Mouse (Mus musculus) liver, postnatal 0 days (tissue): ENCODE data around the gene Fcgr3. TPM values are rescaled to one million over a fixed set of nuclear protein-coding genes. Genes with fewer than 3 reads are reported as not detected.
A peak's percentile ranks its signal among the peaks of the same experiment; 100 is the strongest.
"Not testable (repeated sequence)": the region's sequence is repeated elsewhere in the genome, so short reads cannot be mapped to it uniquely, and the experiment has no call there.

Experiments used
- ATAC-seq: fragments of 200-750 bp; cut with Nextera tagmentation; 2 replicates; pipeline ENCODE4 v1.8.0; 2017; ENCODE audit warnings: mild to moderate bottlenecking, moderate library complexity
- DNase-seq: peaks from one replicate; pipeline ENCODE4 v3.0.0-alpha.2; 2016
- H3K27ac ChIP-seq: fragments of 300-500 bp; sonication (generic); 2 replicates; pipeline ENCODE4 v1.5.1; 2014; ENCODE audit warnings: antibody characterized with exemption, moderate library complexity, mild to moderate bottlenecking, low read depth
- H3K27me3 ChIP-seq: fragments of 300-500 bp; sonication (generic); 2 replicates; pipeline ENCODE4 v1.6.1; 2014; ENCODE audit warnings: low read length, control low read depth, mixed read lengths; ENCODE audit not compliant: insufficient read depth
- H3K36me3 ChIP-seq: fragments of 300-500 bp; sonication (generic); replicated peaks from 2 replicates; pipeline ENCODE4 v1.6.1; 2014; ENCODE audit warnings: mild to moderate bottlenecking, control low read depth, low read length, moderate library complexity, mixed read lengths; ENCODE audit not compliant: insufficient read depth
- H3K4me1 ChIP-seq: fragments of 300-500 bp; sonication (generic); 2 replicates; pipeline ENCODE4 v1.6.1; 2014; ENCODE audit warnings: antibody characterized with exemption, mild to moderate bottlenecking, control low read depth; ENCODE audit not compliant: insufficient read depth
- H3K4me2 ChIP-seq: fragments of 300-500 bp; sonication (generic); 2 replicates; pipeline ENCODE4 v1.6.1; 2014; ENCODE audit warnings: low read depth, mild to moderate bottlenecking, low read length, moderate library complexity, mixed read lengths
- H3K4me3 ChIP-seq: fragments of 300-500 bp; sonication (generic); 2 replicates; pipeline ENCODE4 v1.5.1; 2014; ENCODE audit warnings: low read depth, low read length
- H3K9ac ChIP-seq: fragments of 300-500 bp; sonication (generic); replicated peaks from 2 replicates; pipeline ENCODE4 v1.6.1; 2014; ENCODE audit warnings: mild to moderate bottlenecking, moderate library complexity
- H3K9me3 ChIP-seq: fragments of 300-500 bp; sonication (generic); 2 replicates; pipeline ENCODE4 v1.6.1; 2016; ENCODE audit warnings: mild to moderate bottlenecking, control low read depth, low read length, mixed read lengths
- CTCF ChIP-seq: sonication (generic); IDR thresholded peaks from 2 replicates; pipeline ENCODE4 v1.5.1; 2016; ENCODE audit warnings: antibody characterized with exemption, low read depth
- EP300 ChIP-seq: IDR thresholded peaks from 2 replicates; pipeline ENCODE4 v1.6.1; 2016; ENCODE audit warnings: antibody characterized with exemption, low read depth, mild to moderate bottlenecking
- WGBS: fragments of 180-500 bp; shearing (Covaris S2); extraction: QIAGEN DNeasy Blood & Tissue Kit; methylation state at CpG from one replicate; pipeline ENCODE4 v1.1.7; 2014; ENCODE audit not compliant: insufficient replicate concordance; 5-methylcytosine and 5-hydroxymethylcytosine counted together
- polyA plus RNA-seq: library from polyadenylated mRNA; unstranded; fragments of >200 nt; fragmentation: Nextera tagmentation; extraction: Ambion mirVana; gene quantifications from 2 replicates; pipeline ENCODE4 v1.2.1, GENCODE M21; 2015

Gene Fcgr3
- polyA plus RNA-seq, 1 experiment from 2014 or later = 41.8 TPM

GRCm38 (mm10) chr1:171089891-171090290, 25.2 kb upstream of the Fcgr3 start:
- no peak for TF ChIP-seq CTCF
- no peak for TF ChIP-seq EP300
- no peak for DNase-seq
- no peak for ATAC-seq
- Histone ChIP-seq H3K9ac (no peak overlapping the region), H3K4me2 (no peak overlapping the region), H3K4me1 (peaks cover 15% of the 10 kb centered on the region), H3K36me3 (no peaks in the 10 kb centered on the region), H3K27me3 (peaks cover 20% of the 10 kb centered on the region), H3K4me3 (no peak overlapping the region), H3K9me3 (no peaks in the 10 kb centered on the region), H3K27ac (no peak overlapping the region)
- WGBS = 96% methylated on average over 1 of the region's 1 CpGs

GRCm38 (mm10) chr1:171088237-171088869, 23.6 kb upstream of the Fcgr3 start:
- H3K4me3 ChIP-seq, H3K27ac ChIP-seq, H3K36me3 ChIP-seq, H3K9me3 ChIP-seq, H3K9ac ChIP-seq, ATAC-seq: not testable (repeated sequence)
- 4% methylated on average over 10 of the region's 10 CpGs for WGBS
- H3K27me3 ChIP-seq = peaks cover 20% of the 10 kb centered on the region
- peak; percentile 29 for DNase-seq
- H3K4me1 ChIP-seq = peaks cover 15% of the 10 kb centered on the region
- 0 out of 2 replicates have a peak overlapping the region, but pooled peaks have one; percentile 26 for H3K4me2 ChIP-seq

- Histone ChIP-seq H3K27me3 (peaks cover 22% of the 10 kb centered on the region), H3K36me3 (no peaks in the 10 kb centered on the region), H3K4me1 (peaks cover 15% of the 10 kb centered on the region), H3K9ac (no peak overlapping the region), H3K4me2 (peak overlapping the region; percentile 60), H3K4me3 (peak overlapping the region; percentile 34), H3K9me3 (no peaks in the 10 kb centered on the region), H3K27ac (no peak overlapping the region)
- TF ChIP-seq CTCF (no peak), EP300 (no peak)
- WGBS = under 1% methylated on average over 26 of the region's 26 CpGs
- no peak for DNase-seq
- no peak for ATAC-seq
These were observed 21.0 kb upstream of the Fcgr3 start for GRCm38 (mm10) chr1:171085718-171086117.

GRCm38 (mm10) chr1:171081512-171082231, 16.9 kb upstream of the Fcgr3 start:
- not testable (repeated sequence) for H3K9ac ChIP-seq, H3K4me2 ChIP-seq
- ATAC-seq = peak; percentile 6

GRCm38 (mm10) chr1:171079825-171080224, 15.1 kb upstream of the Fcgr3 start:
- WGBS = no CpG with 5 or more reads among the region's 43 CpGs

More at GRCm38 (mm10) chr1:171081512-171082231, 16.9 kb upstream of the Fcgr3 start:
- 28% methylated on average over 9 of the region's 17 CpGs for WGBS
- peaks cover 28% of the 10 kb centered on the region for H3K27me3 ChIP-seq
- H3K36me3 ChIP-seq, H3K4me1 ChIP-seq, H3K4me3 ChIP-seq, H3K27ac ChIP-seq, H3K9me3 ChIP-seq, DNase-seq: not testable (repeated sequence)

GRCm38 (mm10) chr1:171079345-171079744, 14.6 kb upstream of the Fcgr3 start:
- H3K4me1 ChIP-seq, H3K9me3 ChIP-seq, H3K36me3 ChIP-seq, H3K4me3 ChIP-seq, DNase-seq, H3K4me2 ChIP-seq, H3K9ac ChIP-seq, H3K27ac ChIP-seq: not testable (repeated sequence)
- ATAC-seq = peak; percentile 77
- 0% methylated on average over 1 of the region's 35 CpGs for WGBS
- peaks cover 15% of the 10 kb centered on the region for H3K27me3 ChIP-seq

More at GRCm38 (mm10) chr1:171079825-171080224, 15.1 kb upstream of the Fcgr3 start:
- H3K27me3 ChIP-seq = peaks cover 15% of the 10 kb centered on the region
- ATAC-seq = peak; percentile 73
- not testable (repeated sequence) for H3K4me2 ChIP-seq, H3K9ac ChIP-seq, H3K4me1 ChIP-seq, H3K36me3 ChIP-seq, DNase-seq, H3K4me3 ChIP-seq, H3K27ac ChIP-seq, H3K9me3 ChIP-seq

- not testable (repeated sequence) for H3K9ac ChIP-seq, ATAC-seq, DNase-seq, H3K4me1 ChIP-seq, H3K4me2 ChIP-seq, H3K4me3 ChIP-seq, H3K27ac ChIP-seq, H3K36me3 ChIP-seq, H3K9me3 ChIP-seq
- 24% methylated on average over 11 of the region's 12 CpGs for whole genome bisulfite sequencing
- peaks cover 20% of the 10 kb centered on the region for H3K27me3 ChIP-seq
These were observed 13.7 kb upstream of the Fcgr3 start for GRCm38 (mm10) chr1:171078419-171078818.

GRCm38 (mm10) chr1:171077955-171078354, 13.2 kb upstream of the Fcgr3 start:
- not testable (repeated sequence) for DNase-seq, H3K4me2 ChIP-seq
- WGBS = 3% methylated on average over 13 of the region's 27 CpGs

GRCm38 (mm10) chr1:171077192-171077591, 12.5 kb upstream of the Fcgr3 start:
- H3K4me1 ChIP-seq, H3K9me3 ChIP-seq, H3K4me3 ChIP-seq, ATAC-seq, DNase-seq, H3K9ac ChIP-seq, H3K27ac ChIP-seq, H3K4me2 ChIP-seq, H3K36me3 ChIP-seq: not testable (repeated sequence)
- H3K27me3 ChIP-seq = peaks cover 20% of the 10 kb centered on the region
- 43% methylated on average over 5 of the region's 5 CpGs for whole genome bisulfite sequencing

More at GRCm38 (mm10) chr1:171077955-171078354, 13.2 kb upstream of the Fcgr3 start:
- H3K27ac ChIP-seq, H3K36me3 ChIP-seq, ATAC-seq, H3K9me3 ChIP-seq, H3K4me3 ChIP-seq, H3K9ac ChIP-seq, H3K4me1 ChIP-seq: not testable (repeated sequence)
- H3K27me3 ChIP-seq = peaks cover 20% of the 10 kb centered on the region
